Mouse (Mus musculus): ENCODE data around the gene Soat2. TPM values are rescaled to one million over a fixed set of nuclear protein-coding genes. Genes with fewer than 3 reads are reported as not detected.

The Soat2 gene
- polyA plus RNA-seq, 1 experiment from 2014 or later = 0.28 TPM

GRCm38 (mm10) chr15:102195373-102195772 is 45.0 kb downstream of the Soat2 start:
- no peak for TF ChIP-seq CTCF (IDR thresholded peaks at IDR 0.05; ENCODE audit: low read depth)
- WGBS = 45% methylated on average over 4 of the region's 4 CpGs
- ATAC-seq (replicated peaks; ENCODE audit: low FRiP score, low read depth) (no peak), DNase-seq (ENCODE audit: low spot score) (no peak)
- no peaks in the 10 kb centered on the region for H3K27me3 ChIP-seq (ENCODE audit: insufficient read depth, low read length)
- no peaks in the 10 kb centered on the region for H3K9me3 ChIP-seq (replicated peaks; ENCODE audit: low read length)
- H3K36me3 ChIP-seq (ENCODE audit: insufficient read depth, low read length) = no peaks in the 10 kb centered on the region
- H3K9ac ChIP-seq (ENCODE audit: low read depth, low read length) = no peak overlapping the region
- no peak overlapping the region for H3K4me3 ChIP-seq (replicated peaks; ENCODE audit: low read depth, low read length)
- no peak overlapping the region for H3K4me2 ChIP-seq (ENCODE audit: low read length)
- 0 out of 2 replicates have a peak, but pooled peaks cover 3% of the 10 kb centered on the region for H3K4me1 ChIP-seq (replicated peaks; ENCODE audit: insufficient read depth, low read length)
- no peak overlapping the region for H3K27ac ChIP-seq

GRCm38 (mm10) chr15:102198841-102199240 is 48.5 kb downstream of the Soat2 start:
- Histone ChIP-seq H3K36me3 (ENCODE audit: insufficient read depth, low read length) (no peaks in the 10 kb centered on the region), H3K9ac (ENCODE audit: low read depth, low read length) (no peak overlapping the region), H3K27me3 (ENCODE audit: insufficient read depth, low read length) (no peaks in the 10 kb centered on the region), H3K27ac (no peak overlapping the region), H3K4me2 (ENCODE audit: low read length) (no peak overlapping the region), H3K9me3 (replicated peaks; ENCODE audit: low read length) (no peaks in the 10 kb centered on the region), H3K4me3 (replicated peaks; ENCODE audit: low read depth, low read length) (no peak overlapping the region), H3K4me1 (replicated peaks; ENCODE audit: insufficient read depth, low read length) (peaks cover 7% of the 10 kb centered on the region)
- DNase-seq (ENCODE audit: low spot score) (no peak), ATAC-seq (replicated peaks; ENCODE audit: low FRiP score, low read depth) (no peak)
- 87% methylated on average over 4 of the region's 4 CpGs for WGBS
- no peak for TF ChIP-seq CTCF (IDR thresholded peaks at IDR 0.05; ENCODE audit: low read depth)

- no peak; the same call in 1 of the 2 replicates for TF ChIP-seq CTCF (IDR thresholded peaks at IDR 0.05; ENCODE audit: low read depth)
- under 1% methylated on average over 49 of the region's 68 CpGs for WGBS
- Histone ChIP-seq H3K27me3 (ENCODE audit: insufficient read depth, low read length) (no peaks in the 10 kb centered on the region), H3K9me3 (replicated peaks; ENCODE audit: low read length) (no peaks in the 10 kb centered on the region), H3K4me1 (replicated peaks; ENCODE audit: insufficient read depth, low read length) (peaks cover 33% of the 10 kb centered on the region), H3K36me3 (ENCODE audit: insufficient read depth, low read length) (peaks cover 11% of the 10 kb centered on the region; the same call in 1 of the 2 replicates), H3K27ac (peak within 1 kb of the TSS; percentile 100), H3K4me2 (ENCODE audit: low read length) (peak within 1 kb of the TSS; percentile 70), H3K4me3 (replicated peaks; ENCODE audit: low read depth, low read length) (peak within 1 kb of the TSS; percentile 90), H3K9ac (ENCODE audit: low read depth, low read length) (peak within 1 kb of the TSS; percentile 99)
- peak; percentile 95 for ATAC-seq (replicated peaks; ENCODE audit: low FRiP score, low read depth)
- peak; percentile 99 for DNase-seq (ENCODE audit: low spot score)
These were observed 52.9 kb downstream of the Soat2 start, which contains the start of gene Zfp740 for GRCm38 (mm10) chr15:102202971-102203834. Zfp740 (plus strand) TSS chr15:102203249.

GRCm38 (mm10) chr15:102203835-102204381 is 53.6 kb downstream of the Soat2 start:
- H3K9ac ChIP-seq (ENCODE audit: low read depth, low read length) = peak overlapping the region; percentile 99
- no peaks in the 10 kb centered on the region for H3K27me3 ChIP-seq (ENCODE audit: insufficient read depth, low read length)
- peaks cover 18% of the 10 kb centered on the region; the same call in 1 of the 2 replicates for H3K36me3 ChIP-seq (ENCODE audit: insufficient read depth, low read length)
- TF ChIP-seq CTCF (IDR thresholded peaks at IDR 0.05; ENCODE audit: low read depth) = no peak
- H3K4me2 ChIP-seq (ENCODE audit: low read length) = peak overlapping the region; percentile 70
- WGBS = 0% methylated on average over 27 of the region's 72 CpGs
- peak overlapping the region; percentile 90 for H3K4me3 ChIP-seq (replicated peaks; ENCODE audit: low read depth, low read length)
- ATAC-seq (replicated peaks; ENCODE audit: low FRiP score, low read depth) (peak; percentile 52), DNase-seq (ENCODE audit: low spot score) (peak; percentile 79)
- no peaks in the 10 kb centered on the region for H3K9me3 ChIP-seq (replicated peaks; ENCODE audit: low read length)
- peak overlapping the region; percentile 100 for H3K27ac ChIP-seq
- H3K4me1 ChIP-seq (replicated peaks; ENCODE audit: insufficient read depth, low read length) = peaks cover 33% of the 10 kb centered on the region

GRCm38 (mm10) chr15:102204674-102205505 is 54.6 kb downstream of the Soat2 start, which contains the start of gene Csad:
Csad (minus strand) TSS chr15:102204724.
- no peaks in the 10 kb centered on the region for H3K27me3 ChIP-seq (ENCODE audit: insufficient read depth, low read length)
- H3K9ac ChIP-seq (ENCODE audit: low read depth, low read length) = peak within 1 kb of the TSS; percentile 99
- peak within 1 kb of the TSS; percentile 100 for H3K27ac ChIP-seq
- peaks cover 26% of the 10 kb centered on the region for H3K36me3 ChIP-seq (ENCODE audit: insufficient read depth, low read length)
- no peaks in the 10 kb centered on the region for H3K9me3 ChIP-seq (replicated peaks; ENCODE audit: low read length)
- peak within 1 kb of the TSS; percentile 70 for H3K4me2 ChIP-seq (ENCODE audit: low read length)
- 33% methylated on average over 19 of the region's 19 CpGs for WGBS
- ATAC-seq (replicated peaks; ENCODE audit: low FRiP score, low read depth) (no peak), DNase-seq (ENCODE audit: low spot score) (no peak)
- no peak for TF ChIP-seq CTCF (IDR thresholded peaks at IDR 0.05; ENCODE audit: low read depth)
- peak within 1 kb of the TSS; percentile 90 for H3K4me3 ChIP-seq (replicated peaks; ENCODE audit: low read depth, low read length)
- peaks cover 33% of the 10 kb centered on the region for H3K4me1 ChIP-seq (replicated peaks; ENCODE audit: insufficient read depth, low read length)

Data from kidney, postnatal 0 days (tissue).